Mouse (Mus musculus) urinary bladder, postnatal 14 days (tissue): ENCODE measurements around the gene Gm48552.

Source experiments
- DNase-seq: peaks from one replicate; pipeline ENCODE4 v3.0.0; 2021; ENCODE audit warnings: low spot score

The Gm48552 gene

GRCm38 (mm10) chr10:81431526-81432168 is 42.8 kb downstream of the Gm48552 start:
- peak; percentile 24 for DNase-seq

- peak; percentile 25 for DNase-seq
These were observed 43.5 kb downstream of the Gm48552 start for GRCm38 (mm10) chr10:81432169-81432867.

DNA sequence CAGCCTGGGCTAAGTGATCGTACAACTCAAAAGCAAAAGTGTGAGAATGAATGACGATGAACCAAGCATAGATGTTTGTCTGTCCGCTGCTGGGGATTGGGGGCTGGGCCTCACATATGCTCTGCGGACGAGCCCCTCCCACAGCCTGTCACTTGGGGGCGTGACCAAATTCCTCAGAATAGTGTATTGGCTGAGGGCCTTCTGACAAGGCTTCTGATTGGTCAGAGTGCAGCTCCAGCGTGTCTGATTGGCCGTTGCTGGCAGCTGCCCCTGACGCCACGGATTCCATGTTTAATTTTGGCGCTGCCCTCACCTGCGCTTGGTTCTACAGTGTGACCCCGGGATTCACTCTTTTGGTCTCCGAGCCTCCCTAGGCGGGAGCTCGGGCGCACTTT is 44.1 kb downstream of the Gm48552 start:
- peak; percentile 94 for DNase-seq

- DNase-seq: peak; percentile 16
These were observed 44.9 kb downstream of the Gm48552 start for GRCm38 (mm10) chr10:81433541-81434289.

- no peak for DNase-seq
These were observed 45.8 kb downstream of the Gm48552 start for GRCm38 (mm10) chr10:81434361-81435263.

DNA sequence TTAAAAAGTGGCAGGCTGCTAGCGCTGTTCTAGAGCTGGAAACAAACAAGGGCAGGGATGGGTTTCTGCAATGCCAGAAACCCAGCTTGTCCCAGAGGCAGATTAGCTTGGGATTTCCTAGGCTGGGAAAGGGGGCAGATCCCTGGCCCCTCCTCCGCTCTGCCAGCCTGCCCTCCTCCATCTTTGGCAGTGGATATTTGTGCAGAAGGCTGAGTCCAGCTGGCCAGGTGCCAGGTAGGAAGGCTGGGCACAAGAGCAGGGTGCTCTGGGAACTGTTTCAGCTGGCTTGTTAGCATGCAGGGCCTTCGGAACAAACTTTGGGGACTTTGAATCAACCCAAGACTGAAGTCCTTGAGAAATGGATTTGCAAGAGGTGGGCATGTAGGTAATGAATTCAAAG is 46.6 kb downstream of the Gm48552 start:
- DNase-seq: peak; percentile 76
